Mouse (Mus musculus) liver, postnatal 0 days (tissue): ENCODE measurements around the gene Arhgap30. TPM values are rescaled to one million over a fixed set of nuclear protein-coding genes. Genes with fewer than 3 reads are reported as not detected.

Experiments
- ATAC-seq: fragments of 200-750 bp; cut with Nextera tagmentation; 2 replicates; pipeline ENCODE4 v1.8.0; 2017; ENCODE audit warnings: mild to moderate bottlenecking, moderate library complexity
- DNase-seq: peaks from one replicate; pipeline ENCODE4 v3.0.0-alpha.2; 2016
- H3K27ac ChIP-seq: fragments of 300-500 bp; sonication (generic); 2 replicates; pipeline ENCODE4 v1.5.1; 2014; ENCODE audit warnings: antibody characterized with exemption, moderate library complexity, mild to moderate bottlenecking, low read depth
- H3K27me3 ChIP-seq: fragments of 300-500 bp; sonication (generic); 2 replicates; pipeline ENCODE4 v1.6.1; 2014; ENCODE audit warnings: low read length, control low read depth, mixed read lengths; ENCODE audit not compliant: insufficient read depth
- H3K36me3 ChIP-seq: fragments of 300-500 bp; sonication (generic); replicated peaks from 2 replicates; pipeline ENCODE4 v1.6.1; 2014; ENCODE audit warnings: mild to moderate bottlenecking, control low read depth, low read length, moderate library complexity, mixed read lengths; ENCODE audit not compliant: insufficient read depth
- H3K4me1 ChIP-seq: fragments of 300-500 bp; sonication (generic); 2 replicates; pipeline ENCODE4 v1.6.1; 2014; ENCODE audit warnings: antibody characterized with exemption, mild to moderate bottlenecking, control low read depth; ENCODE audit not compliant: insufficient read depth
- H3K4me2 ChIP-seq: fragments of 300-500 bp; sonication (generic); 2 replicates; pipeline ENCODE4 v1.6.1; 2014; ENCODE audit warnings: low read depth, mild to moderate bottlenecking, low read length, moderate library complexity, mixed read lengths
- H3K4me3 ChIP-seq: fragments of 300-500 bp; sonication (generic); 2 replicates; pipeline ENCODE4 v1.5.1; 2014; ENCODE audit warnings: low read depth, low read length
- H3K9ac ChIP-seq: fragments of 300-500 bp; sonication (generic); replicated peaks from 2 replicates; pipeline ENCODE4 v1.6.1; 2014; ENCODE audit warnings: mild to moderate bottlenecking, moderate library complexity
- H3K9me3 ChIP-seq: fragments of 300-500 bp; sonication (generic); 2 replicates; pipeline ENCODE4 v1.6.1; 2016; ENCODE audit warnings: mild to moderate bottlenecking, control low read depth, low read length, mixed read lengths
- CTCF ChIP-seq: sonication (generic); IDR thresholded peaks from 2 replicates; pipeline ENCODE4 v1.5.1; 2016; ENCODE audit warnings: antibody characterized with exemption, low read depth
- EP300 ChIP-seq: IDR thresholded peaks from 2 replicates; pipeline ENCODE4 v1.6.1; 2016; ENCODE audit warnings: antibody characterized with exemption, low read depth, mild to moderate bottlenecking
- WGBS: fragments of 180-500 bp; shearing (Covaris S2); extraction: QIAGEN DNeasy Blood & Tissue Kit; methylation state at CpG from one replicate; pipeline ENCODE4 v1.1.7; 2014; ENCODE audit not compliant: insufficient replicate concordance; 5-methylcytosine and 5-hydroxymethylcytosine counted together
- polyA plus RNA-seq: library from polyadenylated mRNA; unstranded; fragments of >200 nt; fragmentation: Nextera tagmentation; extraction: Ambion mirVana; gene quantifications from 2 replicates; pipeline ENCODE4 v1.2.1, GENCODE M21; 2015

The Arhgap30 gene
- polyA plus RNA-seq, 1 experiment from 2014 or later, result 7.0 TPM

DNA sequence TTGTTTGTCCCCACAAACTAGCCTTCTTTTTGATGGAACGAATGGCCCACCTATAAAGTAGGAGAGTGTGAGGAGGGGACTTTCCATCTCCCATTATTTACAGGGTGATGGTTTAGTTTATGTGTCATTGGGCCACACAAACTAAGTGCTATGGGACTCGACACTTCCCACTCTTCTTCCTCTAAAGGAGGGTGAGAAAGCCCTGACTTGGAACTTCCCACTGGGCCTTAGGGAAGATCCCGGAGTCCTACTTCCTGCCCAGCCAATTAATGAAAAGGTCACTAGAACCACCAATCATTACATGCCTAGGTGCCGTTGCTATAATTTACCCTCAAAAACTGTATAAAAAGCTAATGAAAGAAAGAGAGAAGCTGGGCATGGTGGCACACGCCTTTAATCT, 43.4 kb downstream of the Arhgap30 start:
- Histone ChIP-seq H3K4me3 (no peak overlapping the region), H3K9me3 (no peaks in the 10 kb centered on the region), H3K4me2 (no peak overlapping the region), H3K4me1 (peaks cover 6% of the 10 kb centered on the region), H3K9ac (no peak overlapping the region), H3K36me3 (no peaks in the 10 kb centered on the region), H3K27me3 (no peaks in the 10 kb centered on the region), H3K27ac (no peak overlapping the region)
- TF ChIP-seq CTCF (no peak), EP300 (no peak)
- no peak for DNase-seq
- no peak for ATAC-seq
- WGBS, result 65% methylated on average over 5 of the region's 5 CpGs

DNA sequence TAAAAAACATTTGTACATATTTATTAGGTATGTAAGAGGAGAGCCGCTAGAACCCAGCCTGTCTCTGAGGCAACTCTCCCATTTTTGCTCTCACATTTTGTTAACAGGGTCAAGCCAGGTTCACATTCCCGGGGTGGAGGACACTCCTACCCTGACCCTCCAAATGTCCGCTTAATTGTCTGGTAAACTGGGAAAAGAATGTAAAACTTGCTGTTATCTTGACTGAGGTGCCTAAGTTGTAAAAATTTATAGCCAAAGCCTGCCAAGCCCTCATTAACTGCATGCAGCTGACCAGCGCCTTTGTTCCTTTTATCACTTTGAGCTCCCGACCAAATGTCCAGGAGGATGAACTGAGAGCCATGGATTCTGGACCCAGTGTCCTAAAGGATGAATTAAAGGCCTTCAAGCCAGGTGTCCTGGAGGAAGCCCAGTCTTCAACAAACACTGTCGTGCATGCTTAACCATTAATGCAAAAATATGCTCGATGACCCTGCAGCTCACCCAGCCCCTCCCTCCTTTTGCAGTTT, 46.6 kb downstream of the Arhgap30 start:
- TF ChIP-seq EP300 (no peak), CTCF (no peak)
- H3K4me1 ChIP-seq, result peaks cover 13% of the 10 kb centered on the region
- no peaks in the 10 kb centered on the region for H3K27me3 ChIP-seq
- H3K4me3 ChIP-seq, result no peak overlapping the region
- H3K36me3 ChIP-seq, result no peaks in the 10 kb centered on the region
- H3K27ac ChIP-seq, result no peak overlapping the region
- H3K9ac ChIP-seq, result no peak overlapping the region
- no peak for ATAC-seq
- H3K4me2 ChIP-seq, result no peak overlapping the region
- DNase-seq, result no peak
- WGBS, result 53% methylated on average over 7 of the region's 7 CpGs
- H3K9me3 ChIP-seq, result no peaks in the 10 kb centered on the region

DNA sequence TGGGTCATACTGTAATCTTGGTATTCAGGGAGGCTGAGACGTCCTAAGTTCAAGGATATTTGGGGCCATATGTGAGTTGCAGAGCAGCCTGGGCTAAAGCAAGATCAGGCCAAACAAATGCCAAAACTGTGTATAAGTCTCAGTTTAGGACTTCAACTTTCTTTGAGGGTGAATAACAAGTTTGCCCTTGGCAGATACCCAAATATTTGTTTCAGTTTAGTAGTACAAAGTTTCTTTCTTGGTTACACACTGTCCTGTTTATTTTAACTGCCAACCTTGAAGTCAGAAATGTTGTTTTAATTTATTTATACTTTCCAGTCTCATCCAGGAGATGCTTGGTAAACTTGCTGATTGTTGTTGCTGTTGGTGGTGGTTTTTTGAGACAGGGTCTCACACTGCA, 47.2 kb downstream of the Arhgap30 start:
- no peak overlapping the region for H3K4me2 ChIP-seq
- 69% methylated on average over 1 of the region's 1 CpGs for WGBS
- DNase-seq (no peak), ATAC-seq (no peak)
- TF ChIP-seq EP300 (no peak), CTCF (no peak)
- H3K9me3 ChIP-seq, result no peaks in the 10 kb centered on the region
- no peak overlapping the region for H3K4me3 ChIP-seq
- no peaks in the 10 kb centered on the region for H3K36me3 ChIP-seq
- H3K9ac ChIP-seq, result no peak overlapping the region
- H3K27ac ChIP-seq, result peak overlapping the region; percentile 68
- H3K27me3 ChIP-seq, result no peaks in the 10 kb centered on the region
- H3K4me1 ChIP-seq, result peaks cover 15% of the 10 kb centered on the region

DNA sequence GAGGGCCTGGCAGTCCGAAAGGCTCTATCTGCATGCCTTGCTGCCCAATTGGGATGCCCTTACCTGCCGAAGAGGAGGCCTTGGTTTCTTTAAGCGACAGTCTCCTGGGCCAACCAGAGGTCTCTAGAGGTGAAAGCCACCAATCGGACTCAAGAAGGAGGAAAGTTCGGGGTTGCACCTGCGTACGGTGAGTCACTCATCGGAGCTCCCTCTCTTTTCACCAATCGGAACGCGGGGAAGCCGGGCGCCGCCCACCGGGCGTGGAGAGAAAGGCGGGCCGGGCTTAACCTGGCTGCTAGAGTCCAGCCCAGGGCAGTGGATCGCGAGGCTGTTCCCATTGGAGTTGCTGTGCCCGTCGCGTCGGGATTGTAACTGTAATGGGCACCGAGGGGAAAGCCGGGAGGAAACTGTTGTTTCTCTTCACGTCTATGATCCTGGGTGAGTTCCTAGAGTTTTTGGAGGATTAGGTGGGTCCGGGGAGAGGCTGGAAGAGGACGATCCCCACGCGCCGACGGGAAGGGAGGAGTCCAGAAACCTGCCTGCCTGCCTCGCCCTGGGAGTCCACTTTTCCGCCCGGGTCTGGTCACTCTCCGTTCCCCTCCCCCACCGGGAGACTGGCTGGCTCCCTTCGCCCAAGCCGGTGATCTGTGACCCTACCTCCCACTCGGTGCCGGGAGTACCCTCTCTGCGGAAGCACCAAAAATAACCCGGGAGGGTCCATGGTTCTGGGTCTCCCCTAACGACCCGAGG, 48.7 kb downstream of the Arhgap30 start, which contains the start of gene F11r:
Gene F11r, plus strand, starts transcription at position 272 of the 750 bp plus-strand sequence.
- Histone ChIP-seq H3K36me3 (no peaks in the 10 kb centered on the region), H3K27ac (peak within 1 kb of the TSS; percentile 86), H3K27me3 (no peaks in the 10 kb centered on the region), H3K9me3 (no peaks in the 10 kb centered on the region), H3K9ac (peak within 1 kb of the TSS; percentile 62), H3K4me2 (peak within 1 kb of the TSS; percentile 73), H3K4me1 (peaks cover 27% of the 10 kb centered on the region), H3K4me3 (peak within 1 kb of the TSS; percentile 51)
- peak; percentile 90 for DNase-seq
- TF ChIP-seq CTCF (peak; percentile 17; the same call in 1 of the 2 replicates), EP300 (peak; percentile 71)
- WGBS, result 2% methylated on average over 43 of the region's 46 CpGs
- peak; percentile 94 for ATAC-seq

DNA sequence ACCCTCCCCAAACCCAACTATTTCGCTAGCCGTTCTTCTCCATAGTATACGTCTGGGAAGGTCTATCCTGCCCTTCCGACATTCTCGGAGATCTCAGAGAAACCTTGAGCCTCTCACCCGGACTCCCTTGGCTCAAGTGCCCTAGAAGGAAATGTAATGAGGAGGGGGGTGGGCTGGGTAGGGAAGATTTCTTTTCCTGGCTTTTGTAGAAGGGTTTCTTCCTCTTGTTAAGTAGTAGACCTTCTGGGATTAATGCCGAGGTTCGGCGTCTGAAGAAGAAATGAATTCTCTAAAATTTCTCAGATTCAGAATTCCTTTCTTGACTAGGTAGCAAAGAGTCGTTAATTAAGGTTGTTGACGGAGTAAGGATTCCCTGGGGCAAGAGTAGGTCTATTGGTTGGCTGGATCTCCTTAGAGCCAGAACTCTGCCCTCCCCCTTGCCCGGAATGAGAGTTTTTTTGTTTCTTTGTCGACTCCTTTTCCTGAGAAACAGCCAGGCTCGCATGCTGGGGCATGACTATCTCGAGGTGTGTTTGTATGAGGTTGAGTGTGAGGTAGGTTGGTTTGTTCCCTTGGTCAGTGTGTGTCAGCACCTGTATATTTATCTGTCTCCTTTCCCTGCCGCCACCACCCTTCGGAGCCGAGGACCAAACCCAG, 49.4 kb downstream of the Arhgap30 start:
- Histone ChIP-seq H3K4me1 (peaks cover 27% of the 10 kb centered on the region), H3K27ac (peak overlapping the region; percentile 86), H3K9me3 (no peaks in the 10 kb centered on the region), H3K4me3 (peak overlapping the region; percentile 51), H3K4me2 (peak overlapping the region; percentile 73), H3K36me3 (no peaks in the 10 kb centered on the region), H3K27me3 (no peaks in the 10 kb centered on the region), H3K9ac (peak overlapping the region; percentile 62)
- ATAC-seq, result no peak
- 5% methylated on average over 18 of the region's 18 CpGs for WGBS
- TF ChIP-seq EP300, result no peak
- TF ChIP-seq CTCF, result no peak
- DNase-seq, result no peak

DNA sequence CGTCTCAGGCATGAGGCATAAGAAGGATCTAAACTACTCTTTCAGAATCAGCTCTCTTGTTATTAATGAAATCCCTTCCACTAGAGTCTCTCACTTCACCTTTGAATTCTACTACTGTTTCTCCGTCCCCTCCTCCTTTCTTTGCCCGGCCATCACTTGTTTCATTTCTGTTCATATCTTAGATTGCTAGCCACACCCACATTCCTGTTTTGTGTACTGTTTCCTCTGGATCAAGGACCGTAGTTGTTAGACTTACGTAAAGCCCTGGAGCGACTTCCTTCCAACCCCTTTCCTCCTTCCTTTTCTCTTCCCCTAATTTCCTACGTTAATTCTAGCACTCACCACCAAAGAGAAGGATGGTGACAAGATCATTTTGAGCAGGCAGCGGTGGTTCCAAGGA, 50.3 kb downstream of the Arhgap30 start:
- Histone ChIP-seq H3K4me1 (peaks cover 27% of the 10 kb centered on the region), H3K27ac (peak overlapping the region; percentile 86), H3K9ac (peak overlapping the region; percentile 62), H3K4me2 (peak overlapping the region; percentile 73), H3K36me3 (no peaks in the 10 kb centered on the region), H3K9me3 (no peaks in the 10 kb centered on the region), H3K27me3 (no peaks in the 10 kb centered on the region), H3K4me3 (peak overlapping the region; percentile 51)
- ATAC-seq (no peak), DNase-seq (no peak)
- 17% methylated on average over 8 of the region's 8 CpGs for WGBS
- TF ChIP-seq CTCF (no peak), EP300 (no peak)
